Mouse (Mus musculus): ENCODE measurements around the gene Oxsr1.
A peak's percentile ranks its signal among the peaks of the same experiment; 100 is the strongest.
"Not testable (repeated sequence)": the region's sequence is repeated elsewhere in the genome, so short reads cannot be mapped to it uniquely, and the experiment has no call there.

Gene Oxsr1

DNA sequence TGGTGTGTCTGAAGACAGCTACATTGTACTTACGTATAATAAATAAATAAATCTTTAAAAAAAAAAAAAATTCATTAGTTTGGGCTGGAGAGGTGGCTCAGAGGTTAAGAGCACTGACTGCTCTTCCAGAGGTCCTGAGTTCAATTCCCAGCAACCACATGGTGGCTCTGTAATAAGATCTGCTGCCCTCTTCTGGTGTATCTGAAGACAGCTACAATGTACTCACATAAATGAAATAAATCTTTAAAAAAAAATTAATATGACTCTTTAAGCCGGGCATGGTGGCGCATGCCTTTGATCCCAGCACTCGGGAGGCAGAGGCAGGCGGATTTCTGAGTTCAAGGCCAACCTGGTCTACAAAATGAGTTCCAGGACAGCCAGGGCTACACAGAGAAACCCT, 47.4 kb downstream of the Oxsr1 start:
- DNase-seq (ENCODE audit: low read depth, low spot score) = not testable (repeated sequence)

GRCm38 (mm10) chr9:119271496-119271895, 50.7 kb downstream of the Oxsr1 start:
- no peak for DNase-seq (ENCODE audit: low read depth, low spot score)

- DNase-seq (ENCODE audit: low read depth, low spot score) = no peak
Measured at GRCm38 (mm10) chr9:119268588-119269145, 53.6 kb downstream of the Oxsr1 start.

- DNase-seq (ENCODE audit: low read depth, low spot score) = no peak
Measured at GRCm38 (mm10) chr9:119268120-119268519, 54.1 kb downstream of the Oxsr1 start.

DNA sequence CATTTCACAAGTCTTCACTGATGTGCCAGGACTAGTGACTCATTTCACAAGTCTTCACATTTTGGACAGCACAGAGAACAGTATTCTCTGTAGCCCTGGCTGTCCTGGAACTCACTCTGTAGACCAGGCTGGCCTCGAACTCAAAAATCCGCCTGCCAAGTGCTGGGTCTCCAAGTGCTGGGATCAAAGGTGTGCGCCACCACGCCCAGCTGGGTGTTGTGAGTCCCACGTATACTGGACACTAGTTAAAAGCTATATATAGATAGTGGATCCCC, 56.2 kb downstream of the Oxsr1 start:
- DNase-seq (ENCODE audit: low read depth, low spot score) = peak; percentile 10

DNA sequence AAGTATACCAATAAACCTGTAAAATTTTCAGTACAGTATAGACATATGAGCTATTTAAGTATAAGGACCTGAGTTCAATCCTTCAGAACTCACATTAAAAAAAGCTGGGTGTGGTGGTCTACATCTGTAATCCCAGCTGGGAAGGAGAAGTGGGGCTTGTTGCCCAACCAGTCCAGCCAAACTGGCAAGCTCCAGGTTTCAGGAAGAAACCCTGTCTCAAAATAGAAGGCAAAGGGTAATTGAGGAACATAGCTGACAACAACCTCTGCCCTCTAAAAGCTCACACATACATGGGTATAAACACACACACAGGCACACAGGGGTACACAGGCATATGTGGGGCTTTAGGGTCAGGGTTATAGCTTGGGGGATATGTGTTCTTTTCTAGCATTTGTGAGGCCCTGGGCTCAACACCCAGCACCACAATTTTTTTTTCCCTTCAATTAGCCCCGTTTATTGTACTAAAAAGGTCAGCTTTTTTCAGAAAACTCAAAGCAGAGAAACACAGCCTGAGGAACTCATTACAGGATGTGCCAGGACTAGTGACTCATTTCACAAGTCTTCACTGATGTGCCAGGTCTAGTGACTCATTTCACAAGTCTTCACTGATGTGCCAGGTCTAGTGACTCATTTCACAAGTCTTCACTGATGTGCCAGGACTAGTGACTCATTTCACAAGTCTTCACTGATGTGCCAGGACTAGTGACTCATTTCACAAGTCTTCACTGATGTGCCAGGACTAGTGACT, 56.7 kb downstream of the Oxsr1 start:
- peak; percentile 24 for DNase-seq (ENCODE audit: low read depth, low spot score)

GRCm38 (mm10) chr9:119263067-119263466, 59.2 kb downstream of the Oxsr1 start:
- no peak for DNase-seq (ENCODE audit: low read depth, low spot score)

GRCm38 (mm10) chr9:119260825-119261224, 61.4 kb downstream of the Oxsr1 start:
- no peak for DNase-seq (ENCODE audit: low read depth, low spot score)

DNA sequence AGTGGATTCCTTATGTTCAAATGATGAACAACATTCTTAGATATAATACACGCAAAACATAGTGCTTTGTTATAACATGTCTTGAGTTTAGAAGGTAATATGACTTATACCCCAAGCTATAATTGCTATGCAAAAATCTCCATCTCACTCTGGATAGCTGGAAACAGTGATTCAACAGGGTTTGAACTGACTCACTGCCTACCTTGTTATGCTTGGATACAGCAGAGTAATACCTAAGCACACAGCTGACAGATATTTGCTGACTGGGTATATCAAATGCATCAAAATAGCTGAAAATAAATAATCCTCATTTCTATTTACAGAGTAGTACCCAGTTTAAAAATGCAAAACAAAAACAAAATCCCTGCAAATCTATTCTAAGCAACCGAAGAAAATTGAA, 63.4 kb downstream of the Oxsr1 start:
- no peak for DNase-seq (ENCODE audit: low read depth, low spot score)

DNA sequence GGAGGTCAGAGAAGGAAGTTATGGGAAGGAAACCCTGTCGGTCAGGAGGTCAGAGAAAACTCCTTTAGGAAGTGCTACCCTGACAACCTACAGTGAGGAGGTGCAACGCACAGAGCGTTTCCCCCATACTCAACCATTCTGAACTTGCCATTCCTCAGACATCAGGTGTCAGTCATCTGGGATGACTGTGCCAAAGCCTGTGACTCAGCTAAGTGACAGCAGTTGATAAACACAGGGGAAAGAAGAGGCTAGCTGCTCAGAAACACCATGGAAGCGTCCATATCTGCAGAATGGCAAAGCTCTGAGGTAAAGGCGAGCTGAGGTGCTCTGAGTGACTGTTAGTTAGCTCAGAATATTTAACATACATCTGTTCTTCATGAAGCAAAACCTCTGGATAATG, 64.1 kb downstream of the Oxsr1 start:
- no peak for DNase-seq (ENCODE audit: low read depth, low spot score)

DNA sequence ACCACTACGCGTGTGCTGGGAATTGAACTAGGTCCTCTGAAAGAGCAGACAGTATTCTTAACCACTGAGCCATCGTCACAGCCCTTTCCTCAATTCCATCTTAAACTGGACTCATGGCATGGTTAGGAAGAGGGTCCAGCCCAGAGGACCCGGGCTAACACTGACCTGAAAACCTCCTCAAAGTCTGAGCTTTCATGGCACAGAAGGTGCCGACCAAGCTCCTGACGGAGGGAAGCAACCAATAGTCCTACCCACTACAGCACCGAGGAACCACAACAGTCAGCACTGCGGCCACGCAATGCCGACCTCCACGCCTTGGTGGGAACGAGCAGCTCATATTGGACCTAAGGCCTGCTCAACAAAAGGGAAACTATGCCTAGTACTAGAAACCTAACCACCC, 66.1 kb downstream of the Oxsr1 start:
- no peak for DNase-seq (ENCODE audit: low read depth, low spot score)

DNA sequence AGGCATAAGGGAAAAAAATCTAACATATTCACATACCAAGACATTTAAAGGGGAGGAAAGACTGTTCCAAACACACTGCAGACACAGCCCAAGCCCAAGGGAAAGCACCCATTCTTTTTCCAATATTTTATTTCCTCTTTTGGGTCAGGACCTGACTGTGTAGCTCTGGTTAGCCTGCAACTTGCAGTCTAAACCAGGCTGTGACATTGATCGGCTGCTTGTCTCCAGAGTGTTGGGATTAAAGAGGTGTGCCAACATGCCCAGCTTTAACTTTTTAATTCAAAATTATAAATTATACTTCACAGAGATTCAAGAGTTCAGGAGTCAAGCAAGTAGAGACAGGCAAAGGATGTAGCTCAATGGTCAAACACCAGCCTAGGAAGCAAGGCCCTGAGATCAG, 67.1 kb downstream of the Oxsr1 start:
- no peak for DNase-seq (ENCODE audit: low read depth, low spot score)

DNA sequence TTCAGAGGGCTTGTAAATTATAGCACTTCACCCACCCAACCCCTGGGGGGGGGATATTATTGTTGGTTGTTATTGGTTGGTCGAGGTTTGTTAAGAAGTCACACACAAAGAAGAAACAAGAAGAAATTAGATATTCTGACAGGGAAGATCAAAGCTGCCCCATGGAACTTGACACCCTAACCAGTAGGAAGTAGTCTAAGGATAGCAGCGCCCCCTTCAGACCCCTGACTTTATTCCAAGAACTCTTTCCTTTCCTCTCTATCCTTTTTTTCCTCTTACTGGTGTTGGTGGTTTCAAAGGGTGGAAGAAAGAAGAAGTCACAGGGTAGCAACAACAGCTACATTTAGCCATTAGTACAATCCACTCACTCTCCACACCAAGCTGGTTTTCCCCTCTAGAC, 68.0 kb downstream of the Oxsr1 start:
- DNase-seq (ENCODE audit: low read depth, low spot score) = no peak

- DNase-seq (ENCODE audit: low read depth, low spot score) = no peak
Measured at GRCm38 (mm10) chr9:119247996-119248395, 74.2 kb downstream of the Oxsr1 start.

DNA sequence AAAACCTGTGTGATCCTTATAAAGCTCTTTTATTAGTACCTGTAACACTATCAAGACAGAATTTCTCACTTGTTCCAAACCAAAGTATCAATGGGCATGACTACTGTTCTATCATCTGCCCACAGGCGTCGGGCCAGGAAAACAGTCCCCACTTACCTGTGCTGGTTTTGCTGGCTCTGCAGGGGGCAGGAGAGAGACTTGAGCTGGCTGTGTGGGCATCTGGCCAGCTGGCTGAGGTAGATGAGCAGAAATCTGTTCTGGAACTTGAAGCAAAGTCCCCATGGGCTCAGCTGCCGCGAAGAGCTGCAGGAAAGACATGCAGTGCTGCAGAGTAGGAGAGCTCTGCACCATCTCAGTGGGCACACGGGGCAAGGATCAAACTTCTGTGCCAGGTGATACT, 75.4 kb downstream of the Oxsr1 start:
- DNase-seq (ENCODE audit: low read depth, low spot score) = no peak

GRCm38 (mm10) chr9:119243981-119244380, 78.2 kb downstream of the Oxsr1 start:
- DNase-seq (ENCODE audit: low read depth, low spot score) = no peak

- no peak for DNase-seq (ENCODE audit: low read depth, low spot score)
Measured at GRCm38 (mm10) chr9:119241169-119241865, 80.9 kb downstream of the Oxsr1 start.

DNA sequence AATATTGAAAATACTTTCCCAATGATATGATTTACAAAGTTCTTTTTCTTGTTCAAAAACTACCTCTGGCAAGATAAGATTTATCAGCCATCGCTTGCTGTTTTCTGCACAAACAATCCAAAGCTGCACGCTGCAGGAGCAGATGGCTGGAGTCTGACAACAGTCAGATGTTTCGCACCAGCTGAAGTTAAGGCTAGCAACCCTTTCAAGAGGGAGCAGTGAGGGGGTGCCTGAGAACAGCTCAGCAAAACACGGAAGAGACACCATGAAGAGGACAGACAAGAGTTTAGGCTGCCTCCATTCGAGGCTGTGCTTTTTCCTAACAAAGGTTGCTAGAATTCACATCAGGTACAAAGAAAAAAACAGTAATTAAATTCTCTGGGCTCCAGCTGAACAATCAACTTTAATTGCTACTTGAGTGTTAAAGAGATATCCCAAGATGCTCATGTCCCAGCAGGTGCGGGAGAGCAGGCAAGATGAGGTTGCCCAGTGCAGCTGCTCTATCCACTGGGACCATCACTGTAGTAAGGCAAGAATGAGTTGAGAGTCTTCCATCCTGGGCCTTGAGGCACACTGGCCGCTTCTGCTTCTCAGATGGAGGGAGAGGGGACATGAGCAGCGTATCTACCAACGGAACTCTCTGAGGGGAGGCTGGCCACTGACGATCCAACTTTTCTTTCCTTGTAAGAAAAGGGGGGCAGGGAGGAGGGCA, 81.8 kb downstream of the Oxsr1 start:
- DNase-seq (ENCODE audit: low read depth, low spot score) = no peak

- DNase-seq (ENCODE audit: low read depth, low spot score) = no peak
Measured at GRCm38 (mm10) chr9:119239274-119239673, 83.0 kb downstream of the Oxsr1 start.

GRCm38 (mm10) chr9:119238796-119239195, 83.4 kb downstream of the Oxsr1 start:
- DNase-seq (ENCODE audit: low read depth, low spot score) = no peak

- DNase-seq (ENCODE audit: low read depth, low spot score) = no peak
Measured at GRCm38 (mm10) chr9:119231552-119231951, 90.7 kb downstream of the Oxsr1 start.

- no peak for DNase-seq (ENCODE audit: low read depth, low spot score)
Measured at GRCm38 (mm10) chr9:119230829-119231228, 91.4 kb downstream of the Oxsr1 start.

DNA sequence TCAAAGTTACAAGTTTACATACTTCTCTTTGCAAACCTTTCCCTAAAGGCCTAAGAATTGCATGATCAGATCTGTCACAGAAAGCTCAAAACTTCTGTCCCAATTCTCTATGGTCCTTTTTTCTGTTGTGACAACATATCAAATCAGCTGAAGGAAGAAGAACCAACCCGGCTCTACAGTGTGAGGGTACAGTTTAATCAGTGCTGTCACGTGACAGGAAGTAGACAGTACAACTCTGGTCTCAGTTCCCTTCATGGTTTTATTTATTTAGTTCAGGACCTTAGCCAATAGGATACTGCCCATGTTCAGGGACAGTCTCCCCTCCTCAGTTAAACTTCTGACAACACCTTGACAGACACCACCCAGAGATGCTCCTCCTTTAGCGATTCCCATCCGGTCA, 102.0 kb downstream of the Oxsr1 start:
- DNase-seq (ENCODE audit: low read depth, low spot score) = no peak

Measured in CD4-positive, CD25-positive, alpha-beta regulatory T cell, adult 2 months (primary cell).